Mouse (Mus musculus) CD8-positive naive resting alpha-beta T cell, adult 2 months (primary cell): ENCODE results near the gene Gtdc1.

Source experiments
- DNase-seq, 2 experiments: peaks; one replicate each; pipeline ENCODE4 v3.0.0; 2022; ENCODE audit warnings: low read depth in 2 of 2, low spot score in 2 of 2

Gtdc1 gene

GRCm38 (mm10) chr2:44926167-44926682 lies 1.2 kb downstream of the Gtdc1 start:
- DNase-seq, result peak in 1 of 2 experiments; percentile 63

- DNase-seq, result no peak
Measured at GRCm38 (mm10) chr2:44924618-44925017, 2.8 kb downstream of the Gtdc1 start.

GRCm38 (mm10) chr2:44923056-44923883 lies 4.2 kb downstream of the Gtdc1 start:
- DNase-seq, result no peak

GRCm38 (mm10) chr2:44922500-44922899 lies 5.0 kb downstream of the Gtdc1 start:
- DNase-seq, result no peak

GRCm38 (mm10) chr2:44920471-44920870 lies 7.0 kb downstream of the Gtdc1 start:
- DNase-seq, result no peak

GRCm38 (mm10) chr2:44919326-44919725 lies 8.1 kb downstream of the Gtdc1 start:
- no peak for DNase-seq

- DNase-seq, result no peak
Measured at GRCm38 (mm10) chr2:44918737-44919136, 8.7 kb downstream of the Gtdc1 start.

GRCm38 (mm10) chr2:44916286-44916685 lies 11.2 kb downstream of the Gtdc1 start:
- DNase-seq, result no peak

- no peak for DNase-seq
Measured at GRCm38 (mm10) chr2:44897801-44898200, 29.7 kb downstream of the Gtdc1 start.

GRCm38 (mm10) chr2:44873718-44874117 lies 53.7 kb downstream of the Gtdc1 start:
- no peak for DNase-seq

- no peak for DNase-seq
Measured at GRCm38 (mm10) chr2:44864726-44865125, 62.7 kb downstream of the Gtdc1 start.

GRCm38 (mm10) chr2:44854475-44854874 lies 73.0 kb downstream of the Gtdc1 start:
- DNase-seq, result no peak

GRCm38 (mm10) chr2:44849666-44850065 lies 77.8 kb downstream of the Gtdc1 start:
- no peak for DNase-seq

GRCm38 (mm10) chr2:44848156-44848555 lies 79.3 kb downstream of the Gtdc1 start:
- DNase-seq, result no peak

- no peak for DNase-seq
Measured at GRCm38 (mm10) chr2:44845424-44845823, 82.0 kb downstream of the Gtdc1 start.

GRCm38 (mm10) chr2:44829753-44830152 lies 97.7 kb downstream of the Gtdc1 start:
- DNase-seq, result no peak

- DNase-seq, result no peak
Measured at GRCm38 (mm10) chr2:44829346-44829745, 98.1 kb downstream of the Gtdc1 start.

GRCm38 (mm10) chr2:44826609-44827008 lies 100.8 kb downstream of the Gtdc1 start:
- no peak for DNase-seq

- DNase-seq, result no peak
Measured at GRCm38 (mm10) chr2:44817787-44818186, 109.7 kb downstream of the Gtdc1 start.

GRCm38 (mm10) chr2:44813729-44814128 lies 113.7 kb downstream of the Gtdc1 start:
- no peak for DNase-seq

- peak; percentile 5 to 38 for DNase-seq
Measured at GRCm38 (mm10) chr2:44804497-44804896, 123.0 kb downstream of the Gtdc1 start.

GRCm38 (mm10) chr2:44801361-44801760 lies 126.1 kb downstream of the Gtdc1 start:
- no peak for DNase-seq

- DNase-seq, result no peak
Measured at GRCm38 (mm10) chr2:44791840-44792239, 135.6 kb downstream of the Gtdc1 start.
